Mouse (Mus musculus) intestine, embryonic 14.5 days (tissue): ENCODE data around the gene Mpz. TPM values are rescaled to one million over a fixed set of nuclear protein-coding genes. Genes with fewer than 3 reads are reported as not detected.
A peak's percentile ranks its signal among the peaks of the same experiment; 100 is the strongest.

Experiments
- ATAC-seq: fragments of 200-750 bp; cut with Nextera tagmentation; replicated peaks from 2 replicates; pipeline ENCODE4 v1.8.0; 2017; ENCODE audit warnings: low read depth, moderate number of reproducible peaks, moderate TSS enrichment, moderate library complexity; ENCODE audit not compliant: low FRiP score, low TSS enrichment
- DNase-seq: peaks from one replicate; pipeline ENCODE4 v3.0.0-alpha.2; 2018; ENCODE audit warnings: low spot score
- H3K27ac ChIP-seq: fragments of 300-500 bp; sonication (generic); 2 replicates; pipeline ENCODE4 v1.5.1; 2014; ENCODE audit warnings: low read depth, mild to moderate bottlenecking, control low read depth
- H3K27me3 ChIP-seq: fragments of 300-500 bp; sonication (generic); replicated peaks from 2 replicates; pipeline ENCODE4 v1.6.1; 2014; ENCODE audit warnings: low read length, control low read depth; ENCODE audit not compliant: control insufficient read depth, insufficient read depth
- H3K36me3 ChIP-seq: fragments of 300-500 bp; sonication (generic); 2 replicates; pipeline ENCODE4 v1.6.1; 2014; ENCODE audit warnings: low read length, control low read depth; ENCODE audit not compliant: control insufficient read depth, insufficient read depth
- H3K4me1 ChIP-seq: fragments of 300-500 bp; sonication (generic); replicated peaks from 2 replicates; pipeline ENCODE4 v1.6.1; 2014; ENCODE audit warnings: low read length, control low read depth, mixed read lengths; ENCODE audit not compliant: control insufficient read depth, insufficient read depth
- H3K4me2 ChIP-seq: fragments of 300-500 bp; sonication (generic); 2 replicates; pipeline ENCODE4 v1.6.1; 2014; ENCODE audit warnings: low read length
- H3K4me3 ChIP-seq: fragments of 300-500 bp; sonication (generic); 2 replicates; pipeline ENCODE4 v1.5.1; 2014; ENCODE audit warnings: low read depth, low read length, control low read depth, mixed read lengths
- H3K9ac ChIP-seq: fragments of 300-500 bp; sonication (generic); 2 replicates; pipeline ENCODE4 v1.6.1; 2014; ENCODE audit warnings: mild to moderate bottlenecking, low read length
- H3K9me3 ChIP-seq: fragments of 300-500 bp; sonication (generic); 2 replicates; pipeline ENCODE4 v1.6.1; 2016; ENCODE audit warnings: low read length, control low read depth; ENCODE audit not compliant: control insufficient read depth
- WGBS: fragments of 180-500 bp; shearing (Covaris S2); extraction: QIAGEN DNeasy Blood & Tissue Kit; methylation state at CpG from one replicate; pipeline ENCODE4 v1.1.7; 2014; 5-methylcytosine and 5-hydroxymethylcytosine counted together
- polyA plus RNA-seq: library from polyadenylated mRNA; unstranded; fragments of >200 nt; fragmentation: Nextera tagmentation; extraction: Ambion mirVana; gene quantifications from 2 replicates; pipeline ENCODE4 v1.2.1, GENCODE M21; 2014

The Mpz gene
- polyA plus RNA-seq, 1 experiment from 2014 or later: 0.49 TPM

DNA sequence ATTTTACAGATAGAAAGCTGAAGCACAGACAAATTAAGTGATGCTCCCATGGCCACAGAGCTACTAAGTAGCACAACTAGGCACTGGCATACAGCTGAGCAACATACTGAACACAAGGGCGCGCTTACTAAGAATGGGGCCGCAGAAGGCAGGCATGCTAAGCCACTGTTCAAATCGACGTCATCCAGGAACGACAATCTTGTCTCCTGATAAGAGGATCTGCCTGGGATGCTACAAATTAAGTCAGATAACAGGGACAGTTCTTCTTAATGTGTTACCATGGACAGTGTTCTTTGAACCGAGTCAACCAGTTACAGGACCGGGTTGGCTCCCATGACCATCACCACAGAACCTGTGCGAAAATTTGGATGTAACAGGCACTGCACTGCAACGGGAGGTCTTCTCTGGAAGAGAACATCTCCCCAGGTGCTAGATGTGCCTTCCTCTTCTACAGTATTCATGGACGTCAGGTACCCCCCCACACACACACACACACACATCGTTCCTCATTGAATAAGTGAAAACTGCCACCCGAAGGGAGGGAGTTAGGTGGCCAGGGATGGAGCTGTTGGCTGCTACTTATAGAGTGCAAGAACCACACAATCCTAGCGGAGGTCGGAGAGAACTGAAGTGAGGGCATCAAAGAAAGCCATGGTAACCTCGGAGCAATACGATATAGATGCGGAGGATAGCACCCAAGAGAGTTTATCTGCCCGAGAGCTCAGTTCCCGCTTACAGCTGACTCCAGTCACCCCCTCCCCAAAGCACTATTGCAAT lies 44.7 kb downstream of the Mpz start:
- Histone ChIP-seq H3K4me2 (peak overlapping the region; percentile 94), H3K4me1 (peaks cover 29% of the 10 kb centered on the region), H3K4me3 (peak overlapping the region; percentile 50), H3K27ac (no peak overlapping the region), H3K36me3 (no peaks in the 10 kb centered on the region), H3K9ac (peak overlapping the region; percentile 36; the same call in 1 of the 2 replicates), H3K27me3 (peaks cover 33% of the 10 kb centered on the region), H3K9me3 (no peaks in the 10 kb centered on the region)
- ATAC-seq (no peak), DNase-seq (no peak)
- WGBS: 13% methylated on average over 20 of the region's 20 CpGs

DNA sequence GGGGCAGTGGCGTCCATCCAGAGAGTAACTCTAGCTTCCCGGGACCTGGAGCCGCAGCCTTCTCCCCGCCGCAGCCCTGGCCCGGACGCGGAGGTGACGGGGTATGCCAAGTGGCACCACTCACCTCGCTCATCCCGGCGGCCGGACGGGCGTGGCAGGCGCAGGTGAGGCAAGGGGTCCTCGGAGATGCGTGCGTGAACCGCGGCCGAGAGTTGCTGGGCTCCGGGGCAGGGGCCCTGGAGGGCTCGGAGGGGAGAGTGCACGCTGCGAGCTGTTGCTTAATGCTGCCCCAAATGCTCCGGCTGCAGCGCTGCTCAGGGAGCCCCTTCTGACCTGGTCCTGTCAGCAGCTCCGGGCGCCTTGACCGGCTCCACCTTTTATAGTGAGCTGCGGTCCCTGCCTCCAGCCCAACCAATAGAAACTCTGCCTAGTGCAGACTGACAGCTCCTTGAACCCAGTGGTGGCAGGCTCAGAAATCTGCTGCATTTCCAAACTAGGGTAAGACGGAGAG lies 45.4 kb downstream of the Mpz start, which contains the start of gene Pcp4l1:
Pcp4l1 (minus strand) TSS at position 382 of the 511 bp plus-strand sequence.
- DNase-seq (peak; percentile 75), ATAC-seq (peak; percentile 80)
- Histone ChIP-seq H3K4me3 (peak within 1 kb of the TSS; percentile 50), H3K36me3 (no peaks in the 10 kb centered on the region), H3K27me3 (peaks cover 33% of the 10 kb centered on the region), H3K4me2 (peak within 1 kb of the TSS; percentile 94), H3K27ac (no peak within 1 kb of the TSS), H3K9ac (peak within 1 kb of the TSS; percentile 36), H3K9me3 (no peaks in the 10 kb centered on the region), H3K4me1 (peaks cover 29% of the 10 kb centered on the region)
- WGBS: under 1% methylated on average over 33 of the region's 33 CpGs

DNA sequence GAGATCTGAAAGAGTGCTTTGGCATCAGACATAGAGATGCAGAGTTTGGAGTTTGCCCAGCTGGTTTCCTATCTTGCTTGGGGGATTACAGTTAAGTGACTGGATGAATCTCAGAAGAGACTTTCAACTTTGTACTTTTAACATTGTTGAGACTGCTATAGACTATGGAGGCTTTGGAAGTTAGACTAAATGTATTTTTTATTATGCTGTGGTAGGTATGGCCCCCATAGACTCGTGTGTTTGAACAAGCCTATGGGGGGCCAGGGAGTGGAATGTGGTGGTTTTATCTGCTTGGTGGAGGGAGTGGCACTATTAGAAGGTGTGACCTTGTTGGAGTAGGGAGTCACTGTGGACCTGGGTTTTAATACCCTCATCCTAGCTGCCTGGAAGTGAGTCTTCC lies 49.0 kb downstream of the Mpz start:
- no peaks in the 10 kb centered on the region for H3K36me3 ChIP-seq
- peaks cover 23% of the 10 kb centered on the region for H3K27me3 ChIP-seq
- peaks cover 6% of the 10 kb centered on the region; the same call in 1 of the 2 replicates for H3K4me1 ChIP-seq
- ATAC-seq: no peak
- no peaks in the 10 kb centered on the region for H3K9me3 ChIP-seq
- no peak for DNase-seq
- H3K27ac ChIP-seq: no peak overlapping the region
- H3K4me2 ChIP-seq: no peak overlapping the region
- no peak overlapping the region for H3K9ac ChIP-seq
- 50% methylated on average over 1 of the region's 1 CpGs for WGBS
- no peak overlapping the region for H3K4me3 ChIP-seq

DNA sequence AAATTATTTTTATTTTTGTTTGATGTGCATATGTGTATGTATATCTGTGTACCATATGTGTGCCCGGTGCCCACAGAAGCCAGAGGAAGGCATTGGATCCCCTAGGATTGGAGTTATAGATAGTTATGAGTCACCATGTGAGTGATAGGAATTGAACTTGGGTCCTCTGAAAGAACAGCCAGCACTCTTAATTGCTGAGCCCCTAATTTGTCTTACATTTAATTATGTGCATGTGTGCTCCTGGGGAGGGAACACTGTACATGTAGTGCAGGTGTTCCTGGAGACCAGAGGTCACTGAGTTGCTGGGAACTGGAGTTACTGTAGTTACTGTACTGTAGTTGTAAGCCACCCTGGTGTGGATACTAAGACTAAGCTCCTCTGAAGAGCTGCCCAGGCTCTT lies 50.3 kb downstream of the Mpz start:
- 97% methylated on average over 1 of the region's 1 CpGs for WGBS
- Histone ChIP-seq H3K27me3 (peaks cover 13% of the 10 kb centered on the region), H3K4me2 (no peak overlapping the region), H3K9ac (no peak overlapping the region), H3K9me3 (no peaks in the 10 kb centered on the region), H3K4me3 (no peak overlapping the region), H3K36me3 (no peaks in the 10 kb centered on the region), H3K27ac (no peak overlapping the region), H3K4me1 (peaks cover 1% of the 10 kb centered on the region; the same call in 1 of the 2 replicates)
- ATAC-seq (no peak), DNase-seq (no peak)

DNA sequence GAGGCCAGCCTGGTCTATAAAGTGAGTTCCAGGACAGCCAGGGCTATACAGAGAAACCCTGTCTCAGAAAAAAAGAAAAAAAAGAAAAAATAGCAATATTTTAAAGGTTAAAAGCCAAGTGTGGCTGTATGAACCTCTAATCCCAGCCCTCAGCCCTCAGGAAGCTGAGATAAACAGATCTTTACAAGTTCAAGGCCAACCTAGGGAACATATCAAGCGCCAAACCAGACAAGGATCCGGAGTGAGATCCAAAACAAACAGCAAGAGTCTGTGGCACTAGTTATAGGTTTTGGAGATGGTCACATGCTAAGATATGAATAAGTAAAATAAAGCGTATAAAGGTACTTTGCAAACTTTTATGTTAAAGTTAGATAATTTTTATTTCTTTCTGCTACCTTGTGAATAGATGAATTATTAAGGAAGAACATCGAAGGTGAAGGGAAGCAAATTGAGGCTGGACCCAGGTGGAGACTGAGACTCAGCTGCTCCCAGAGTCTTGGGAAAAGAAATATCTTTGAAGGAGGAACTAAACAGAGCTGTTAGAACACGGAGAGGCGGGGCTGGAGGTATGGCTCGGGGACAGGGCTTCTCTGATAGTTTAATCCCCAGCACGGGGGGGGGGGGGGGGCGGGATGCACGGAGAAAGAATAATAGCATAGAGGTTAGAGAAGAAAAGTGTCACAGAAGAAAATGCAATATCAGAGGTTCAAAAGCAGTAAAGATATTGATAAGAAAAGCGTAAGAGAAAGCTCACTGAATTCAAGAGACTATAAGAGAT lies 53.1 kb downstream of the Mpz start:
- Histone ChIP-seq H3K9me3 (no peaks in the 10 kb centered on the region), H3K4me1 (no peaks in the 10 kb centered on the region), H3K27ac (no peak overlapping the region), H3K27me3 (no peaks in the 10 kb centered on the region), H3K9ac (no peak overlapping the region), H3K4me2 (no peak overlapping the region), H3K36me3 (no peaks in the 10 kb centered on the region), H3K4me3 (no peak overlapping the region)
- DNase-seq: no peak
- WGBS: 50% methylated on average over 11 of the region's 11 CpGs
- ATAC-seq: no peak

DNA sequence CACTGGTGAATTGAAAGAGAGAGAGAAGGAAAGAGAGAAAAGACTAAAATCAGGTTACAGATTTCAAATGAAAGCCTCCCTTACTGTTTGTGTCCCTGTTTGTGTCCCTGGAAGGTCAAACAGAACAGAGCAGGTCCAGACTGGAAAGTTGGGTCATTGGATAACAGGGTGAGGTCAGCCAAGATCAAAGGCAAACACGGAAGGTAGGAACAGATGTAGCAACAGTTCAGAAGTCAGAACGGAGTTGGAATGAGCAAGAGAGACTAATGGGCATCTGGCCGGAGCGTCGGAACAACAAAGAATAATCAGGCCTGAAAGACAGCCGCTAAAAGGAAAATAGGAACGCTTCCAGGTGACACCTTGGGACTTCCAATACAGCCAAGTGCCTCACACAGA lies 53.7 kb downstream of the Mpz start:
- Histone ChIP-seq H3K4me1 (no peaks in the 10 kb centered on the region), H3K27me3 (no peaks in the 10 kb centered on the region), H3K36me3 (no peaks in the 10 kb centered on the region), H3K4me2 (no peak overlapping the region), H3K4me3 (no peak overlapping the region), H3K9ac (no peak overlapping the region), H3K9me3 (no peaks in the 10 kb centered on the region), H3K27ac (no peak overlapping the region)
- 64% methylated on average over 7 of the region's 7 CpGs for WGBS
- ATAC-seq (no peak), DNase-seq (no peak)

DNA sequence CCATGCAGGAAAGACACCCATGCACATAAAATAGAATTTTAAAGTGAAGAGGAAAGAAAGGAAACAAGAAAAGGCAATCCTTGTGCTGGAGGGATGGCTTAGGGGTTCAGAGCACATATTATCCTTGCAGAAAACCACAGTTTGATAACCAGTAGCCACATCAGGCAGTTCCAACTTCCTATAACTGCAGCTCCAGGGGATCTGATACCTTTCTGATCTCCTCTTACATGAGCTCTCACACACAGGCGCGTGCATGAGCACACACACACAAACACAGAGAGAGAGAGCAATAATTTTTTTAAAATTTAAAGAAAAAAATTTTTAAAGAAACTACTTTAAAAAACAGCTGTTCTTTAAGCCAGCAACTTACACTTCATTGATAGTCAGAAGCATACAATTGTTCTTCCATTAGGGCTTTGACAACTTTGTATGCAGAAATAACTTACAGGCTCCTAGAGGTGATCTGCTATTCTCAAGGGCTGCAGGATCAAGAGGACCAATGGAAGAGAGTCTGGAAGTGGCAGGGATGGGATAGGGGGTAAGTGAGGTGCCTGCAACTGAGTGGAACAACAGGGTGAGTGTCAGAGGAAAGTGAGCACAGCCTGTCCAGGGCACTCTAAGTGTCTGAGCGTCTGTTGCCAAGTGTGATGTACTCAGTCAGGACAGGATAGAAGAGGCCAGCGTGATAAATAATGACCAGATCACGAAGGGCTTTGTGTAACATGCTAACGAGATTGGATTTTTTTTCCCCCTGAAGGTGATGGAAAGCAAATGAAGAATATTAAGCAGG lies 55.4 kb downstream of the Mpz start:
- no peak overlapping the region for H3K4me2 ChIP-seq
- H3K4me3 ChIP-seq: no peak overlapping the region
- 83% methylated on average over 6 of the region's 6 CpGs for WGBS
- no peaks in the 10 kb centered on the region for H3K9me3 ChIP-seq
- ATAC-seq (no peak), DNase-seq (no peak)
- no peaks in the 10 kb centered on the region for H3K36me3 ChIP-seq
- H3K27me3 ChIP-seq: 0 out of 2 replicates have a peak, but pooled peaks cover 3% of the 10 kb centered on the region
- H3K9ac ChIP-seq: no peak overlapping the region
- H3K27ac ChIP-seq: no peak overlapping the region
- no peaks in the 10 kb centered on the region for H3K4me1 ChIP-seq

DNA sequence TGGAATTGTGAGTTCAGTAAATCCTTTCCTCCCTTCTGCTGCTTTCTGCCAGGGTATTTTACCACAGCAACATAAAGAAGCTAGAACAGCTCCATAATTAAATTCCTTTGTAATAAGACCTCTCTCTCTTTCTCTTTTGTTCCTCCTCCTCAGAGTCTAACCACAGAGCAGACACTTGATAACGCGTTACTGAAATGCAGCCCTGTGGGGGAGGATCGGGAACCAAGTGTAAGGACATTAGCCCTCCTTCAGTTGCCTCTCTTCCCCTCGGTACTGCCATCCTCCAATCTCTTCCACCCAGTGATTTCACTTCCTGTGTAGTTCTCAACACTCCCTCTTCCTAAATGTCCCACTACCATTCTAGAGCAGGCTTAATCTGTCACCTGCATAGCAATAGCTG lies 58.9 kb downstream of the Mpz start:
- Histone ChIP-seq H3K27me3 (0 out of 2 replicates have a peak, but pooled peaks cover 3% of the 10 kb centered on the region), H3K4me2 (no peak overlapping the region), H3K9ac (no peak overlapping the region), H3K4me1 (no peaks in the 10 kb centered on the region), H3K4me3 (no peak overlapping the region), H3K36me3 (no peaks in the 10 kb centered on the region), H3K27ac (no peak overlapping the region), H3K9me3 (no peaks in the 10 kb centered on the region)
- WGBS: 29% methylated on average over 4 of the region's 4 CpGs
- DNase-seq (no peak), ATAC-seq (no peak)
